Mouse (Mus musculus) bone marrow macrophage, adult 2 months (primary cell): ENCODE data around the gene Dapk3. TPM values are rescaled to one million over a fixed set of nuclear protein-coding genes. Genes with fewer than 3 reads are reported as not detected.
"Not testable (repeated sequence)": the region's sequence is repeated elsewhere in the genome, so short reads cannot be mapped to it uniquely, and the experiment has no call there.

Experiments
- H3K27ac ChIP-seq: 2 replicates; pipeline ENCODE4 v1.5.1; 2012; ENCODE audit warnings: low read depth, low read length; ENCODE audit not compliant: insufficient read depth
- H3K4me1 ChIP-seq: 2 replicates; pipeline ENCODE4 v1.6.1; 2012; ENCODE audit warnings: low read length; ENCODE audit not compliant: control insufficient read depth, insufficient read depth
- H3K4me3 ChIP-seq: 2 replicates; pipeline ENCODE4 v1.5.1; 2012; ENCODE audit warnings: mild to moderate bottlenecking, low read length, moderate library complexity; ENCODE audit not compliant: insufficient read depth
- CTCF ChIP-seq: IDR thresholded peaks from 2 replicates; pipeline ENCODE4 v1.5.1; 2012; ENCODE audit warnings: low read depth, mild to moderate bottlenecking, low read length, moderate library complexity
- POLR2A ChIP-seq: IDR thresholded peaks from 2 replicates; pipeline ENCODE4 v1.6.1; 2012; ENCODE audit warnings: mild to moderate bottlenecking, low read depth, low read length, borderline replicate concordance
- polyA plus RNA-seq: library from polyadenylated mRNA; stranded (reverse); fragments of >200 nt; gene quantifications from 2 replicates; pipeline ENCODE4 v1.2.4, GENCODE M21; 2012; ENCODE audit not compliant: missing spikeins, insufficient read depth, insufficient read length

Gene Dapk3
- polyA plus RNA-seq, 1 experiment: 36.4 TPM

GRCm38 (mm10) chr10:81210154-81210553 is 27.3 kb downstream of the Dapk3 start:
- TF ChIP-seq CTCF (no peak), POLR2A (no peak)
- Histone ChIP-seq H3K4me1 (no peaks in the 10 kb centered on the region), H3K27ac (no peak overlapping the region), H3K4me3 (no peak overlapping the region)

GRCm38 (mm10) chr10:81216260-81216659 is 33.5 kb downstream of the Dapk3 start:
- TF ChIP-seq CTCF: no peak
- TF ChIP-seq POLR2A: no peak
- H3K4me3 ChIP-seq: no peak overlapping the region
- H3K27ac ChIP-seq: no peak overlapping the region
- H3K4me1 ChIP-seq: peaks cover 3% of the 10 kb centered on the region

GRCm38 (mm10) chr10:81216810-81217209 is 34.0 kb downstream of the Dapk3 start:
- TF ChIP-seq CTCF (no peak), POLR2A (no peak)
- no peak overlapping the region for H3K27ac ChIP-seq
- H3K4me3 ChIP-seq: no peak overlapping the region
- peaks cover 7% of the 10 kb centered on the region for H3K4me1 ChIP-seq

GRCm38 (mm10) chr10:81217267-81217666 is 34.5 kb downstream of the Dapk3 start:
- H3K4me1 ChIP-seq: peaks cover 12% of the 10 kb centered on the region
- not testable (repeated sequence) for H3K4me3 ChIP-seq, H3K27ac ChIP-seq
- peak; percentile 29; the same call in 1 of the 2 replicates for TF ChIP-seq CTCF

DNA sequence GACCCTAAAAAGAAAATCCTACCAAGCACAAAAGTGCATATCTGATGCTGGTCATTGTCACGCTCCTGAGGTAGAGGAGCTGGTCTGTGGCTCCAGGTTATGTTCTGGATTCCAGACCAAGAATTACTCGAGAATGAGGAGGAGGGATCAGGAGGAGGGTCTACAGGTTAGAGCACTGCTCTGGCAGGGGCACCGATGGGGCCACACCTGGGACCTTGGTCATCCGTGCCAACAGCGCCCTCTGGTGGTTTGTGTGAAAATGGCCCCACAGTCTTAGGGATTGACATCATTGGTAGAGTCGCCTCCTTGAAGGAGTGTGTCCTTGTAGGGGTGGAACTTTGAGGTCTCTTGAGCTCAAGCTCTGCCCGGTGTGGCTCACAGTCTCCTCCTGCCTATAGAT is 35.2 kb downstream of the Dapk3 start:
- no peak overlapping the region for H3K27ac ChIP-seq
- H3K4me3 ChIP-seq: no peak overlapping the region
- TF ChIP-seq CTCF: peak; percentile 92
- TF ChIP-seq POLR2A: no peak
- peaks cover 12% of the 10 kb centered on the region for H3K4me1 ChIP-seq

DNA sequence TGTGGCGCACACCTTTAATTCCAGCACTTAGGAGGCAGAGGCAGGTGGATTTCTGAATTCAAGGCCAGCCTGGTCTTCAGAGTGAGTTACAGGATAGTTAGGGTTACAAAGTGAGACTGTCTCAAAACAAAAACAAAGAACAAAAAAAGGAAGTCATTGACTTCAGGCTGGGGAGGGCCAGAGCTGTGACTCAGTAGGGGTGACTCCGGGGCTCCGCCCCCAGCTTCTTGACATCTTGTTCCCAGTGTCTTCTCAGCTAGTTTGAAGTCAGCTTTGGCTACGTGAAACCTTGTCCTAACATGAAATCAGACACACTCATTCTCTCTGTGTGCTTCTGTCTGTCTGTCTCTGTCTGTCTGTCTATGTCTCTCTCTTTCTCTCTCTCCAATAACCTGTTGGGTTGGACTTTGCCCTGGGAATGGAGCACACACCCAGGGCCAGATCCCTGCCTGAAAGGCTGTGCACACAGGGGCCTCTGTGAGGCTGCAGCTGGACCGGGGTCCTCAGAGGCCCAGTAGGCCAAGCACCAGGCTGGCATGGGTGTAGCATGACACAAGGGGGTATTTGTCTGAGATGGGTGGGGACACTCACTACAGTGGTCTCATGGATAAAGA is 38.7 kb downstream of the Dapk3 start:
- Histone ChIP-seq H3K4me1 (peaks cover 12% of the 10 kb centered on the region), H3K27ac (peak overlapping the region; percentile 50), H3K4me3 (no peak overlapping the region)
- TF ChIP-seq CTCF (no peak), POLR2A (no peak)

DNA sequence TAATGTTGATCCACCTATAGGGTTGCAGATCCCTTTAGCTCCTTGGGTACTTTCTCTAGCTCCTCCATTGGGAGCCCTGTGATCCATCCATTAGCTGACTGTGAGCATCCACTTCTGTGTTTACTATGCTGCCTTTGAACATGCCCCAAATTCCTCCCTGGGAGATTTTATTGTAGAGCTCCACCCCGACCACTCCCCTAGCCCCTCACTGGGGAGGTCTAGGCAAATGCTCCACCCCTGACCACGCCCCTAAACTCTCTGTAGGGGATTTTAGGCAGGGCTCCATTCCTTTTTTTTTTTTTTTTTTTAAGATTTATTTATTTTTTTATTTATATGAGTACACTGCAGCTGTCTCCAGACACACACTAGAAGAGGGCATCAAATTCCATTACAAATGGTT is 40.9 kb downstream of the Dapk3 start:
- H3K27ac ChIP-seq, H3K4me3 ChIP-seq: not testable (repeated sequence)
- H3K4me1 ChIP-seq: peaks cover 12% of the 10 kb centered on the region

DNA sequence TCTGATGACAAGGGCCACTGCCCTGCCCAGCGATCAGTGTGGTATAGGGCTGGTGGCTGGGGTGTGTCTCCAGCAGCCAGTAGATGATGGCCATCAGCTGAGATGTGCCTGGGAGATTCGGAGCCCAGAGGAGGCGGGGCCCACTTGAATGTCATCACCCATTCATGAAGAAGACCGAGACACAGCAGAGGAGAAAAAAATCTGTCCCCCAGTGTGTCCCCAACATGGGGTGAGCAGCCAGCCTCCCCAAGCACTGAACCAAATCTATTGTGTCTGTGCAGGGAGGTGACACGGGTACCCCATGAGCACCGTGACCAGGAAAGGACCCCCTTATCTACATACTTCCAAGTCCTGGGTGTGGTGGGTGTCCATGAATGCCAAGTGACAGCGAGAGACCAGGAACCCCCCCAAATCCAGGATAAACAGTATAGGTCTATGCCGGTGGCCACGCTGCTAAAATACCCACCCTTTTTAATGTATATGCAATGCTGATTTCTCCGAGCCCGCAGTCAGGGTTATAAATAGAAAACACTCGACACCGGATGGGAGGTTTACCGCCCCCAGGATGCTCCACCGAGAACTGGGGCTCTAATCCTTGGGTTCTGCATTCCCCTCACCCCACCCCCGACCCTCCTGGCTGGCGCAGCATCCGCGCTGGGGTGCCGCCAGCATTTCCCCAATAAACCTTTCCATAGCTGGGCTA is 47.1 kb downstream of the Dapk3 start:
- TF ChIP-seq CTCF (no peak), POLR2A (no peak)
- no peak overlapping the region for H3K4me3 ChIP-seq
- peaks cover 5% of the 10 kb centered on the region for H3K4me1 ChIP-seq
- H3K27ac ChIP-seq: no peak overlapping the region

DNA sequence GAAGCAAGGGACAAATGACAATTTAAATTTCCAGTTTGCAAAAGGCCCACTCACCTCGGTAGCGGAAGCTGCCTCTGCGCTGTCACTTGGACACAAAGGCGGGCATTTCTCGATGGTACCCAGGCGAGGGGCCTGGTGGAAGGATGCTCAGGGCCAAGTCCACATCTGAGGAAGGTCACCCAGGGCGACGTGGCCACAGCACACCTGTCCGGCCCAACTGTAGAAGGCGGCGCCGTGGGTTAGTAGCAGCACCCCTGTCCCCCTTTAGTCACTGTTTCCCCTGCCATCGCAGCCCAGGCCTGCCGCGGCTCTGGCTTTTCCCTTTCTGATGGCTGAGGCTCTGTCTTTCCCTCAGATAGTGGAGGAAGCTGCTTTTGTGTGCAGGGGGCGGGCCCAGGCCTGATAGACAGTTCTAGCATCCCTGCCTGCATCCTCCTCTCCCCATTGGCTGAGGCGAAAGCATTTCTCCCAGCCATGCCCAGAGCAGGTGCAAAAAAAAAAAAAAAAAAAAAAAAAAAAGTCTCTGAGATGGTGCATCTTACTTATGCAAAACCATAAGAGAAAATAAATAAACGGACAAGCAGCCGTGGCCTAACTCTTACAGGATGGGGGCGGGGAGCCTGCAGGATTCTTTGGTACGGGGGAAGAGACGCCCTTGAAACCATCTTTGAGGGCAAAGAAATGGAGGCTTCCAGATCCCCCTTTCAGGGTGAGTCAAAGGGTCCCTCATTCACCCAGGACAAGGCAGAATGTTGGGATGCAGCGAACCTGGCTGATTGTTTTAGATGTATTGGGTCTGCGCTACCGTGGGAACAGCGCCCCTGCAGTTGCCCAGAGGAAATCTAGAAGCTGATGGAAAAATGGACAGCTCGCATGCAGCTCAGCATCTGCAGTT is 47.9 kb downstream of the Dapk3 start, which contains the start of gene Atcay:
Atcay (minus strand) TSS at position 396 of the 895 bp plus-strand sequence.
- TF ChIP-seq CTCF (peak; percentile 33), POLR2A (no peak)
- Histone ChIP-seq H3K4me3 (no peak within 1 kb of the TSS), H3K4me1 (peaks cover 5% of the 10 kb centered on the region), H3K27ac (no peak within 1 kb of the TSS)

DNA sequence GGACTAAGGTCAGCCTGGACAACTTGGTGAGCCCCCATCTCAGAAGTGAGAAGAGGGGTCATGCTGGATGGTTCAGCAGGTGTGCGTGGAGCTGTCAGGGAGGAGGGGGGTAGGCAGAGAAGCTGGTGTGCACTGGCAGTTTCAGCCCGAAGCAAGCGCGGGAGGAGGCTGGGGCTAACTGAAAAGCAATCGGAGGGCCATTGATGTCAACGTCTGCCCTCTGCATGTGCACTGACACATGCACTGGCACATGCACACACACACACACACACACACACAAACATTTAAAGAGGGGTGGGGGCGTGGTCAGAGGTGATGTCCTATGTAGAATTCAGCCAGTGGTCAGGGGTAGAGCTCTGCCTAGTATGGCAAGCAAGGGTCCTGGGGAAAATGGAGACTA is 48.6 kb downstream of the Dapk3 start:
- TF ChIP-seq CTCF: no peak
- H3K4me1 ChIP-seq: peaks cover 5% of the 10 kb centered on the region
- H3K27ac ChIP-seq: no peak overlapping the region
- no peak overlapping the region for H3K4me3 ChIP-seq
